Mouse (Mus musculus): ENCODE results near the gene Hnf4a.

Gene Hnf4a

GRCm38 (mm10) chr2:163481539-163482029, 25.0 kb upstream of the Hnf4a start:
- in situ Hi-C loops (cut with MboI; ENCODE audit: low pct_unique_long_range_greater_than_20kb in 1 of 2, low sequenced_read_pairs in 2 of 2, unreplicated experiment in 1 of 2): no loop called here

DNA sequence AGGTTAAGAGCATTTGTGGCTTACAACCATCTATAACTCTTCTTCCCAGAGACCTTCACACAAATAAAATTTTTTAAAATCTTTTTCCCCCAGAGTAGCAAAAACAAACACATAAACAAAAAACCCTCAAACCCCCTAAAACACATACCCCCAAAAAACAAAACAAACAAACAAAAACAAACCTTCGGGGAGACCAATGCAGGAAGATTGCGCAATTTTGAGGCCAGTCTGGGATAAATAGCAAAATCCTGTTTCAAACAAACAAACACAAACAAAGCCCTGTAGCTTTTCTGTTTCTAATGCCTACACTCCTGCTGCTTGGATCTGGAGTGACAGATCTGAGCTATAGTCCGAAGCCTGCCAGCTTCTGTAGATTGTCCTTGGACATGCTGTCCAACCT, 19.2 kb upstream of the Hnf4a start:
- in situ Hi-C loops (cut with MboI; ENCODE audit: low pct_unique_long_range_greater_than_20kb in 1 of 2, low sequenced_read_pairs in 2 of 2, unreplicated experiment in 1 of 2): no loop called here

DNA sequence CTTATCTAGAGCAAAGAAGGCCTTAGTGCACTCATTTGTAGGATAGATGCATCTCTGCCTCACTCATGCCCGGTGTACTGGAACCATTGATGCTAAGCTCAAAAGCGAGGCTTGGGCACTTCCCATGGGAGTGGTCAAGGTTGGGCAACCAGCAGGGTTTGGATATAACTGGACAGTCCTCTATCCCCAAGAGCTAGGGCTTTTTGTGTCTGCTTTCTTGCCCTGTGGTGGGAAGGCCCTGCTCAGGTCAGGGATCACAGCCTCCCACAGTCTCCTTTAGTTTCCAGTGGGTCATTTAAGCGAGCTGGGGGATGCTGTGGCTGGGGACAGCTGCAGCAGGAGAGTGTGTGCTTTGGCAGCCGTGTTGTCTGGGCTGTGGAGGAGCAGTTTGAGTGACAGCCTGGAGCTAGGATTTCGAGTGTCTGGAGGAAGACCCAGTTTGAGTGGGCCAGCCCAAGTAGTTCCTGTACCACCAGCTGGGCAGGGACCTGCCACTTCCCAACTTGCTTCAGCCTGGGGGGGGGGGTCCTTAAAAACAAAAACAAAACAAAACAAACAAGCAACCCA, 16.8 kb upstream of the Hnf4a start:
- in situ Hi-C loops (cut with MboI; ENCODE audit: low pct_unique_long_range_greater_than_20kb in 1 of 2, low sequenced_read_pairs in 2 of 2, unreplicated experiment in 1 of 2): no loop called here

GRCm38 (mm10) chr2:163490656-163491055, 16.0 kb upstream of the Hnf4a start:
- in situ Hi-C loops (cut with MboI; ENCODE audit: low pct_unique_long_range_greater_than_20kb in 1 of 2, low sequenced_read_pairs in 2 of 2, unreplicated experiment in 1 of 2): no loop called here

- in situ Hi-C loops (cut with MboI; ENCODE audit: low pct_unique_long_range_greater_than_20kb in 1 of 2, low sequenced_read_pairs in 2 of 2, unreplicated experiment in 1 of 2): no loop called here
Observed at GRCm38 (mm10) chr2:163491351-163491750, 15.3 kb upstream of the Hnf4a start.

DNA sequence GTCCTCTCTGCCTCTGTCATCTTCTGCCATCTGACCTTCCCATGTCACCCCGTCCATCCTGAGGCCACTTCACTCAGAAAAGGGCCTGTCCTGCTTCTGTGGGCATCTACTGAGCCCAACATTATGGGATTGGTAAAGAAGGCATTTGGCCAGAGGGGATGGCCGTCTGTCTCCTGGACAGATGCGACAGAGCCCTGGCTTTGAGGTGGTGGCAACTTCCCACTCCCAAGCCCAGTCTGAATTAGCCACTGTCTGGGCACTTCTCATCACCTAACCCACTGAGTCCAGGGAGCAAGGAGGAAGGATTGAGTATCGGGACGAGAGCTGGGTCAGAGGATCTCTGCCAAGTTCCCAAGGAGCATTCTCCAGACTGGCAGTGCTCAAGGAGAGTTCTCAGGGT, 14.6 kb upstream of the Hnf4a start, which contains the start of gene R3hdml:
Gene R3hdml, plus strand, starts transcription at position 301 of the 400 bp plus-strand sequence.
- in situ Hi-C loops (cut with MboI; ENCODE audit: low pct_unique_long_range_greater_than_20kb in 1 of 2, low sequenced_read_pairs in 2 of 2, unreplicated experiment in 1 of 2): no loop called here

GRCm38 (mm10) chr2:163493031-163493430, 13.6 kb upstream of the Hnf4a start:
- in situ Hi-C loops (cut with MboI; ENCODE audit: low pct_unique_long_range_greater_than_20kb in 1 of 2, low sequenced_read_pairs in 2 of 2, unreplicated experiment in 1 of 2): no loop called here

- in situ Hi-C loops (cut with MboI; ENCODE audit: low pct_unique_long_range_greater_than_20kb in 1 of 2, low sequenced_read_pairs in 2 of 2, unreplicated experiment in 1 of 2): no loop called here
Observed at GRCm38 (mm10) chr2:163493976-163494375, 12.6 kb upstream of the Hnf4a start.

DNA sequence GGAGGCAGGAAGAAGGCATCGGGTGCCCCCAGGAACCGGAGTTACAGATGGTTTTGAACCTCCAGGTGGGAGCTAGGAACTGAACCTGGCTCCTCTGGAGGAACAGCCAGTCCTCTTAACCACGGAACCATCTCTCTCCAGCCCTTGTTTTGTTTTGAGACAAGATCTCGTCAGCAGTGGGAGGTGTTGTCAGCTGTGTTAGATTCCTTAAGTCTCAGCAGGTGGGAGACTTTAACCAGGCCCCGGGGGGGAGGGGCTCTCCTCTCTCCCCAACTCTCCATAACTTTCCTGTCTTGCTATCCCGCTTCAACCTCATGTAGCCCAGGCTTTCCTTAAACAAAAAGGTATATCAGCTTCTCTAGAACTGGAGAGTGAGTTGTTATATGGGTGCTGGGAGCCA, 12.2 kb upstream of the Hnf4a start:
- in situ Hi-C loops (cut with MboI; ENCODE audit: low pct_unique_long_range_greater_than_20kb in 1 of 2, low sequenced_read_pairs in 2 of 2, unreplicated experiment in 1 of 2): no loop called here

DNA sequence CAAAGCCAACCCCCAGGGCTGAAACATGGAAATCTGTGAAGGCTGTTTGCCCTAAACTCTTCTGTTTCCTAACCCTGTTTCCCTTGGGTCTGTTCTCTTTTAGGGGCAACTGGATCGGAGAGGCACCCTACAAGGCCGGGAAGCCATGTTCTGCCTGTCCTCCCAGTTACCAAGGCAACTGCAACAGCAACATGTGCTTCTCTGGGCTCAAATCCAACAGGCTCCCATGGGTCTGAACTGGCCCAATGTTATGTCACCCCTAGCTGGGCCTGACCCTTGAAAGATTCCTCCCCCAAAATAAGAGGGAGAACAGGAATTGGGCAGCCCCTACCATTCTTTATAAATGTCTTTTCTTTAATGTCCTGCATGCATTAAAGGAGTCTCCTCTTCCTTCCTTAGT, 4.4 kb upstream of the Hnf4a start:
- in situ Hi-C loops (cut with MboI; ENCODE audit: low pct_unique_long_range_greater_than_20kb in 1 of 2, low sequenced_read_pairs in 2 of 2, unreplicated experiment in 1 of 2): no loop called here

GRCm38 (mm10) chr2:163503191-163503590, 3.4 kb upstream of the Hnf4a start:
- in situ Hi-C loops (cut with MboI; ENCODE audit: low pct_unique_long_range_greater_than_20kb in 1 of 2, low sequenced_read_pairs in 2 of 2, unreplicated experiment in 1 of 2): no loop called here

GRCm38 (mm10) chr2:163525761-163526243, 19.2 kb downstream of the Hnf4a start:
- in situ Hi-C loops (cut with MboI; ENCODE audit: low pct_unique_long_range_greater_than_20kb in 1 of 2, low sequenced_read_pairs in 2 of 2, unreplicated experiment in 1 of 2): no loop called here

GRCm38 (mm10) chr2:163527497-163527896, 20.9 kb downstream of the Hnf4a start:
- in situ Hi-C loops (cut with MboI; ENCODE audit: low pct_unique_long_range_greater_than_20kb in 1 of 2, low sequenced_read_pairs in 2 of 2, unreplicated experiment in 1 of 2): no loop called here

GRCm38 (mm10) chr2:163530418-163530817, 23.8 kb downstream of the Hnf4a start:
- in situ Hi-C loops (cut with MboI; ENCODE audit: low pct_unique_long_range_greater_than_20kb in 1 of 2, low sequenced_read_pairs in 2 of 2, unreplicated experiment in 1 of 2): no loop called here

GRCm38 (mm10) chr2:163531917-163532316, 25.3 kb downstream of the Hnf4a start:
- in situ Hi-C loops (cut with MboI; ENCODE audit: low pct_unique_long_range_greater_than_20kb in 1 of 2, low sequenced_read_pairs in 2 of 2, unreplicated experiment in 1 of 2): no loop called here

DNA sequence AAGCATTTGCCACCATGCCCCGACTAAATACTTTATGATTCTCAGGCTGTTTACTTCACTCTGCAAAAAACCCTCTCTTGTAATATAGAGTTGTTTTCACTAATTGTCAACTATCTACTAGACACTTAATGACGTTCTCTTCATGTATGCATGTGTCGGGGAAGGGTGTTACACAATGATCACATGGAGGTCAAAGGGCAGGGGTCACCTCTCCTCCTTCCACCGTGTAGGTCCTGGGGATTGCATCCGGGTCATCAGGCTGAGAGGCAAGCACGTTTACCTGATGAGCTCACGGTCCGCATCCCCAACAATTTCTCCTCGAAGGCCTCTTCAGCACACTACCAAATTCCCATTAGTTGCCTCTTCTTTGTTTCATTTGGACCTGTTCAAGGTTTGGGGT, 26.6 kb downstream of the Hnf4a start:
- in situ Hi-C loops (cut with MboI; ENCODE audit: low pct_unique_long_range_greater_than_20kb in 1 of 2, low sequenced_read_pairs in 2 of 2, unreplicated experiment in 1 of 2): no loop called here

GRCm38 (mm10) chr2:163534958-163535524, 28.4 kb downstream of the Hnf4a start:
- in situ Hi-C loops (cut with MboI; ENCODE audit: low pct_unique_long_range_greater_than_20kb in 1 of 2, low sequenced_read_pairs in 2 of 2, unreplicated experiment in 1 of 2): no loop called here

GRCm38 (mm10) chr2:163537443-163537842, 30.8 kb downstream of the Hnf4a start:
- in situ Hi-C loops (cut with MboI; ENCODE audit: low pct_unique_long_range_greater_than_20kb in 1 of 2, low sequenced_read_pairs in 2 of 2, unreplicated experiment in 1 of 2): no loop called here

DNA sequence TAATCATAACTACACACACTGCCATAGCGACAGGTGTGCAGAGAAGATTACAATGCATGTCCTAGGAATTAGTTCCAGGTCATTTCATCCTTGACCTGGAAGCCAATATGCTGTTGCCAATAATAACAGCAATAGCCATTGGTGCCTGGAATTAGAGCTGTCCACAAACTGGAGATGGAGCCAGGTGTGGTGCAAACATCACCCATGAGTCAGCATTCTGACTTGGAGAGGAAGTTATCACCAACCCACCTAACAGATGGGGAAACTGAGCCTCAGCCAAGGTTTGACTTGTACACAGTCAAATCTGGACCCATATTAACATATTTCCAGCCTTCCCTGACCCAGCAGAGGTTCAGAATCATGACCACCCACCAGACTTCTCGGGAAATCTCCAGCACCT, 31.8 kb downstream of the Hnf4a start:
- in situ Hi-C loops (cut with MboI; ENCODE audit: low pct_unique_long_range_greater_than_20kb in 1 of 2, low sequenced_read_pairs in 2 of 2, unreplicated experiment in 1 of 2): no loop called here

- in situ Hi-C loops (cut with MboI; ENCODE audit: low pct_unique_long_range_greater_than_20kb in 1 of 2, low sequenced_read_pairs in 2 of 2, unreplicated experiment in 1 of 2): no loop called here
Observed at GRCm38 (mm10) chr2:163539321-163540040, 32.9 kb downstream of the Hnf4a start.
